Mouse (Mus musculus): Measurements from ENCODE around the gene Mb21d2. TPM values are rescaled to one million over a fixed set of nuclear protein-coding genes. Genes with fewer than 3 reads are reported as not detected.

Mb21d2 gene
- total RNA-seq, 2 experiments from 2014 or later: 7.2 to 9.6 TPM

GRCm38 (mm10) chr16:28870456-28870855 is 59.0 kb downstream of the Mb21d2 start:
- Histone ChIP-seq H3K4me3 (no peak overlapping the region), H3K27ac (no peak overlapping the region; the same call in 1 of the 2 replicates)
- intact Hi-C loops (cut with DNase I): no loop called here
- no peak for TF ChIP-seq CTCF (IDR thresholded peaks at IDR 0.05)
- no peak for DNase-seq

- Histone ChIP-seq H3K27ac (no peak overlapping the region), H3K4me3 (no peak overlapping the region)
- no peak for DNase-seq
- intact Hi-C loops (cut with DNase I): no loop called here
- no peak for TF ChIP-seq CTCF (IDR thresholded peaks at IDR 0.05)
These were observed 60.6 kb downstream of the Mb21d2 start for GRCm38 (mm10) chr16:28868864-28869263.

GRCm38 (mm10) chr16:28866584-28867295 is 62.7 kb downstream of the Mb21d2 start:
- DNase-seq: no peak
- intact Hi-C loops (cut with DNase I): no loop called here
- TF ChIP-seq CTCF (IDR thresholded peaks at IDR 0.05): no peak
- H3K27ac ChIP-seq: no peak overlapping the region
- H3K4me3 ChIP-seq: no peak overlapping the region

DNA sequence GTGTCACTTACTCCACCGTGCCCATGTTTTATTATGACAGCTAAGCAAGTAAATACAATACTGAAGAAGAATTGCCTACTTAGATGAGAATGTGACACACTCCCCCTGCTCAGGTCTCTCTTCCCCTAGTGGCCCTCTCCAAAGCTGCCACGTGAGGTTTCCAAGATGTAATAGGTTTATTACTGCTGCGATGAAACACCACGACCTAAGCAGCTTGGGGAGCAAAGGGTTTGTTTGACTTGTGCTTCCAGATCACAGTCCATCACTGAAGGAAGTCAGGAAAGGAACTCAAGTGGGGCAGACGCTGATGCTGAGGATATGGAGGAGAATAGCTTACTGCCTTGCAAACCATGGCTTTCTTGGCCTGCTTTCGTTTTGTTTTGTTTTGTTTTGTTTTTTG is 65.9 kb downstream of the Mb21d2 start:
- H3K27ac ChIP-seq: no peak overlapping the region
- DNase-seq: no peak
- intact Hi-C loops (cut with DNase I): no loop called here
- TF ChIP-seq CTCF (IDR thresholded peaks at IDR 0.05): no peak
- no peak overlapping the region for H3K4me3 ChIP-seq

- intact Hi-C loops (cut with DNase I): no loop called here
- no peak for TF ChIP-seq CTCF (IDR thresholded peaks at IDR 0.05)
- Histone ChIP-seq H3K4me3 (peak overlapping the region; percentile 23), H3K27ac (peak overlapping the region; percentile 31; the same call in 1 of the 2 replicates)
- DNase-seq: no peak
These were observed 67.4 kb downstream of the Mb21d2 start for GRCm38 (mm10) chr16:28862093-28862492.

- H3K27ac ChIP-seq: no peak overlapping the region
- intact Hi-C loops (cut with DNase I): no loop called here
- TF ChIP-seq CTCF (IDR thresholded peaks at IDR 0.05): no peak
- no peak overlapping the region for H3K4me3 ChIP-seq
- DNase-seq: no peak
These were observed 69.8 kb downstream of the Mb21d2 start for GRCm38 (mm10) chr16:28859678-28860077.

DNA sequence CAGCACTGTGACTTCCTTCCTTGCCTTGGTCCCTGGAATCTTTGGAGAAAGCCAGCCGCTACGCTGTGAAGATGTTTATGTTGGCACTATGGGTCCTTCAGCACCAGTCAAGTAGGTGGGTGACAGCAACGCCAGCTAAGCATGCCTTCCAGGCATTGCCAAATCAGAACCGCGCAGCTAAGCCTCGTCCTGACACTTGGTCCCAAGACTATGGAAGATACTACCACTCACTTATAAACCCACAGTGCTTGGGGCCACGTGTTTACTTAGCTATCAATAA is 70.5 kb downstream of the Mb21d2 start:
- H3K27ac ChIP-seq: peak overlapping the region; percentile 12; the same call in 1 of the 2 replicates
- intact Hi-C loops (cut with DNase I): no loop called here
- H3K4me3 ChIP-seq: peak overlapping the region; percentile 54
- DNase-seq: no peak
- no peak for TF ChIP-seq CTCF (IDR thresholded peaks at IDR 0.05)

- TF ChIP-seq CTCF (IDR thresholded peaks at IDR 0.05): no peak
- intact Hi-C loops (cut with DNase I): no loop called here
- H3K27ac ChIP-seq: peak overlapping the region; percentile 12; the same call in 1 of the 2 replicates
- peak overlapping the region; percentile 54 for H3K4me3 ChIP-seq
- peak; percentile 41 for DNase-seq
These were observed 71.1 kb downstream of the Mb21d2 start for GRCm38 (mm10) chr16:28858210-28859008.

DNA sequence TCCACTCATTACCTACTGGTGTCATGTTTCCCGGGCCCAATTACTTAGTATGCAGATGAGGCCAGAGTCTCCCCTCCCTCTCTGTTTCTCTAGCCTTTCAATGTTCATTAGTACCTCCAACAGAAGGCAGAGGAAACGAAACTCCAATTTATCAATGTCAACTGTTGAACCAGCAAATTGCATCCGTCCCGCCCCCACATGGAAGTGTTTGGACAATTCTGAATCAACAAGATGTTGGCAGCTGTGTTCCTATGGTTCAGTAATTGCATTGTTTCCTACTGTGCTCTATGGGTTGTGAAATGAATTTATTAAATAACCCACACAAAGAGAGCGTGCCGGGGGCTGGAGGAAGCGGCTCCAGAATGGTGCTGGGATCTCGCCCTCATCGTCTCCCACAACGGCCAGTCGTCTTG is 78.1 kb downstream of the Mb21d2 start:
- H3K27ac ChIP-seq: no peak overlapping the region
- no peak for DNase-seq
- peak overlapping the region; percentile 63 for H3K4me3 ChIP-seq
- no peak for TF ChIP-seq CTCF (IDR thresholded peaks at IDR 0.05)
- intact Hi-C loops (cut with DNase I): loop anchor here (1.0 kb wide), 1 partner anchor 10 kb away; no protein-coding TSS in a partner anchor

DNA sequence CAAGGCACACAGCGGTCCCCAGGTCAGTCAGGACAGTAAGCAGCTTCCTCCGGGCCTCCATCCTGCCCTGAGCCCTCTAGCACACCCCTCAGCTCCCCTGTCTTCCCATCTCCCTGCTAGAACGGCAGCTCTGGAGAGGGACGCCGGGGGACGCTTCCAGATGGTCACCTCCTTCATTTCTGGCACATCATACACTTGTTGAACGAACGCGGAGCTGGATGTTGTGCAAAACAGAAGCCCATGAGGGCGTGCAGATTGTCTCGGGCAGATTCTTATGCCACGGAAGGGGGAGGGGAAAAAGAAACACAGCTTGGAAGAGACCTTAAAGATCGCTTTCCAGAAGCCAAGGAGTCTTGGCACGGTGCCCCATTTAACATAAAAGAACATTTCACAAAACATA is 78.6 kb downstream of the Mb21d2 start:
- TF ChIP-seq CTCF (IDR thresholded peaks at IDR 0.05): no peak
- no peak for DNase-seq
- intact Hi-C loops (cut with DNase I): loop anchor here (1.0 kb wide), 1 partner anchor 10 kb away; no protein-coding TSS in a partner anchor
- peak overlapping the region; percentile 63 for H3K4me3 ChIP-seq
- H3K27ac ChIP-seq: no peak overlapping the region

GRCm38 (mm10) chr16:28846123-28846522 is 83.3 kb downstream of the Mb21d2 start:
- DNase-seq: no peak
- no peak overlapping the region for H3K27ac ChIP-seq
- no peak for TF ChIP-seq CTCF (IDR thresholded peaks at IDR 0.05)
- no peak overlapping the region for H3K4me3 ChIP-seq
- intact Hi-C loops (cut with DNase I): no loop called here

DNA sequence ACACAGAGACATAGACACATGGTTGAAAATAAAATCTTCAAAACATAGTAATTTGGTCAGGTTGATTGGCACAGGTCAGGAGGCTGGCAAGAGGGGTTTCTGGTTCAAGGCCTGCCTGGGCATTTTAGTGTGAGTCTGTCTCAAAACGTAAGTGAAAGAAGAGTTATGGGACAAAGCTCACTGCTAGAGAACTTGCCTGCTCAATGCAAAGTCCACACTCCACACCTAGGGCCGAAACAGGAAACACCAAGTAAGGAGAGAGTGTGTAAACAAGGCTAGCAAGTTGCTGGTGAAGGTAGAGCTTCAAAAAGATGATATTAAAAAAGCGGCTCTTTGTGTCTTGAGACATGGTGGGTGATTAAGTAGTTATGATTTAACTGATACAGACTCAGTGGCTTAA is 84.1 kb downstream of the Mb21d2 start:
- intact Hi-C loops (cut with DNase I): no loop called here
- DNase-seq: no peak
- Histone ChIP-seq H3K27ac (no peak overlapping the region), H3K4me3 (no peak overlapping the region)
- no peak for TF ChIP-seq CTCF (IDR thresholded peaks at IDR 0.05)

GRCm38 (mm10) chr16:28841102-28841501 is 88.4 kb downstream of the Mb21d2 start:
- intact Hi-C loops (cut with DNase I): loop anchor here (2.0 to 5.0 kb wide), 3 partner anchors 92 to 366 kb away; partner anchors contain the start of gene Hrasls
- 0 out of 2 replicates have a peak, but pooled peaks have one; percentile 8 for TF ChIP-seq CTCF (IDR thresholded peaks at IDR 0.05)
- H3K27ac ChIP-seq: no peak overlapping the region
- no peak for DNase-seq
- H3K4me3 ChIP-seq: no peak overlapping the region
